Mouse (Mus musculus) G1E (cell line): ENCODE measurements at regions not wholly inside any gene's neighbourhood (a gene's known extent, or its start where the extent isn't known, plus 50 kb on each side); places are given as distances from the start of the nearest gene placed in this dataset.

Experiments used
- CTCF ChIP-seq: IDR thresholded peaks from 2 replicates; pipeline ENCODE4 v1.5.1; 2012; ENCODE audit warnings: low read depth, low read length, inconsistent platforms, mixed read lengths
- GATA1 ChIP-seq: IDR thresholded peaks from 2 replicates; pipeline ENCODE4 v1.6.1; 2012; ENCODE audit warnings: borderline replicate concordance, low read length, inconsistent platforms, mixed read lengths
- GATA2 ChIP-seq: IDR thresholded peaks from 2 replicates; pipeline ENCODE4 v1.6.1; 2012; ENCODE audit warnings: low read depth, low read length, inconsistent platforms, borderline replicate concordance
- POLR2AphosphoS5 ChIP-seq: IDR thresholded peaks from 2 replicates; pipeline ENCODE4 v1.6.1; 2012; ENCODE audit warnings: low read depth, low read length, inconsistent platforms; ENCODE audit not compliant: insufficient replicate concordance
- TAL1 ChIP-seq: conservative IDR thresholded peaks from 2 replicates; pipeline ENCODE4 v1.6.1; 2012; ENCODE audit warnings: low read depth, low read length, inconsistent platforms, mixed read lengths

DNA sequence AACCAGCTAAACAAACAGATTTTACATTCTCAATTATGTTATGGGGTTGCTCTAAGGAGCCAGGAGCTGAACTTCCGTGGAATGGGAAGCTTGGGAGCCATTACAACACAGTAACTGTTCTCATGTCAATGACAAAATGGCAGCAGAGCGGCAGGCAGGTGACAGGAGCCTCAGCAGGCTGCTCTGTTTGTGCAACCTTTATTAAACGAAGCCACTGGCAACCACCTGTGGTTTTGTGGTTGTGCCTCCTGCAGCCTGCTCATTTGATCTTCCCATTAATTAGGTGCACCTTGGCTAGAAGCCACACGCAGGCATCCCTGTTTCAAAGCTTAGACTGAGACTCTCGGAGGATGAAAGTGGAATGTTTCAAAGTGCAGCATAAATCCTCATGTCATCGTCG is 457.5 kb upstream of the Igfbp7 start:
- TF ChIP-seq CTCF (no peak), TAL1 (no peak), GATA1 (no peak), POLR2AphosphoS5 (no peak), GATA2 (no peak)
